ENCODE assay signal across 8 mouse cellular contexts in the genomic region with DNA sequence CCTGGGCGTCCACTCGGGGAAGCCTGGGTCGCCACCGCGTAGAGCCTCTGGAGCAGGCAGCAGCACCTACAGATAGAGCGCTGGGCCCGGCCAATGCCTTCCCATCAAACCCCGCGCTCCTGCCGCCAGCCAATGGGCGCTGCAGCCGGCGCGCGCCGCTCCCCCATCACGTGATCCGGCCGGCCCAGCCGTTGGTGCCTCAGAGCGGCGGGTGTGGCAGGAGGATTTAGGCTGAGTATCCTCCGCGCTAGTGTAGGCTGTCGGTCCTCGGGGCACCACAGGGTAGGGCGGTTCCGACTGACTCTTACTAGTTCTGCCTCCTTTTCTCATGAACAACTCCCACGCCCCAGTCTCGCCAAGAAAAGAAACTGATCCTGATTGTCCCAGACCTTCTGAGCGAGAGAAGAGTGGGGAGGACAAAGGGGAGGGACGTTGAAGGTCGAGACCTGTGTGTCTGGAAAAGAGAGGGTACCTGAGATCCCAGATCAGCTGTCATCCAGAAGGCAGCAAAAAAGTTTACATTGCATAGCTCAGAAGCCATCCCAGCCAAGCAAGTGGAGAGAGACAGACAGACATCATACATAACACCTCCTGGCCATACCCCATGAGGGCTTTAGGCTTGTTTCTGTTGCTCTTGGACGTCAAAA. TPM values are rescaled to one million over a fixed set of nuclear protein-coding genes. Genes with fewer than 3 reads are reported as not detected.
DNase-seq lines count a peak whose midpoint lies in the region; ATAC-seq lines count a peak whose summit lies in the region.

Lnpk (minus strand) TSS at position 593 of the 647 bp plus-strand sequence.

- ATAC-seq in hematopoietic stem cell, adult 5-6 weeks (replicated peaks in 1 of 2; ENCODE audit: insufficient read depth in 1 of 2, low FRiP score in 2 of 2, low TSS enrichment in 1 of 2, low read depth in 1 of 2, poor library complexity in 2 of 2, severe bottlenecking in 2 of 2), result peak; percentile 95 to 97

- peak; percentile 73 for DNase-seq in MEL-GATA-1-ER (ENCODE audit: extremely low read depth, low read depth)
- DNase-seq in cerebellum, adult 8-10 months, result peak; percentile 90
- peak; percentile 82 for DNase-seq in forelimb bud, embryonic 11.5 days (ENCODE audit: low read depth, low spot score)
- peak; percentile 88 to 94 for DNase-seq in layer of hippocampus, postnatal 10 days (ENCODE audit: low spot score in 2 of 2)
- DNase-seq in lung, postnatal 10 days, result peak; percentile 94
- peak; percentile 93 for DNase-seq in ovary, postnatal 36 days (ENCODE audit: low spot score)
- peak; percentile 92 for DNase-seq in thymus, postnatal 25 days

RNA-seq across cellular contexts. Expression of gene Lnpk, which starts in this region (rescaled TPM):
- 41.1 and 42.9 TPM in 2 replicates for total RNA-seq in hematopoietic stem cell, adult 5-6 weeks (2017)
- total RNA-seq in layer of hippocampus, postnatal 10 days (2021), result 10 to 100 TPM; 52.2 to 63.7 TPM

Comparison
In these comparisons a context has a peak if more than half of its experiments do, and no peak if none do; other contexts are left out.
1. Peak in every context shown above with its lines: DNase-seq and ATAC-seq.